Mouse (Mus musculus): ENCODE measurements at regions not wholly inside any gene's neighbourhood (a gene's known extent, or its start where the extent isn't known, plus 50 kb on each side); places are given as distances from the start of the nearest gene placed in this dataset.
A peak's percentile ranks its signal among the peaks of the same experiment; 100 is the strongest.

DNA sequence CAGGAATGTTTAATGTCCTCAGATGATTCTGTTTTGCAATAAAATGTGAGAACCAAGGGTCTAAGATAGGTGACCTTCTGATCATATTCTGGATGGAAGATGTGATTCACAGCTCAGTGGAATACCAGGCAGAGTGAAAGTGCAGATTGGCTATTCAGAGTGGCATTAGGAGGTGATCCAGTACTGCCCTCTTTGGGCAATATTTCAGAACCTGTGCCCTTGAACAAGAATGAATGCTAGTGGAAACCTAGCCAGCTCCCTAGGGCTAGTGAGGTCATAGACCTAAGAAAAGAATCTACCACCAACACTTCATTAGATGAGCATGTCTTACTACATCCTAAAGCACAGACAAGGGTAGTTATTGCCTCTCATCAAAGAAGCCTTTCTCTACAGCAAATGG lies 372.7 kb upstream of the Trib2 start:
- DNase-seq (ENCODE audit: low spot score in 2 of 2) = no peak

DNA sequence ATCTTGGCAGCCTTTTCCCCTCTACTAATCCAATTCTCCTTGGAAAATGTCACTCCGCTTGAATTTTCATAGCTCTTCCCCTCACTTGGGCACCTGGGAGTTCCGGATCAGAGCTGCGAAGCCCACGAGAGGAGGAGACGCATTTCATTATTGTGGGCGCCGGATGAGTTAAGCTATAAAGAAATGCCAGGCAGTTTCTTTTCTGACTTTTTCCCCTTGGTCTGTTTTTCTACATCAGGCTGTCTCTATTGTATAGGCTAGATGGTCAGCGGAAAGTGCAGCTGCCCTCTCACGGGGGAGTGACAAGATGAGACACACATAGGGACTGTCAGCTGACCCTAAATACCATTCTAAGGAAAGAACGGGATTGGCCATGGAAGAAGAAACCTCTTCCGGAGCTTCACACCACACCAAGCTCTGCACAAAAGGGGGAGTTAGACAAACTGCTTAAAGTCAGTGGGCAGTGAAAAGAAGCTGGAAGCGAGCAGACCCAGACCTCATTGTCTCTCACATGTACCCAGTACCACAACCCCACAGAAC lies 369.3 kb upstream of the Trib2 start:
- no peak for DNase-seq (ENCODE audit: low spot score in 2 of 2)

DNA sequence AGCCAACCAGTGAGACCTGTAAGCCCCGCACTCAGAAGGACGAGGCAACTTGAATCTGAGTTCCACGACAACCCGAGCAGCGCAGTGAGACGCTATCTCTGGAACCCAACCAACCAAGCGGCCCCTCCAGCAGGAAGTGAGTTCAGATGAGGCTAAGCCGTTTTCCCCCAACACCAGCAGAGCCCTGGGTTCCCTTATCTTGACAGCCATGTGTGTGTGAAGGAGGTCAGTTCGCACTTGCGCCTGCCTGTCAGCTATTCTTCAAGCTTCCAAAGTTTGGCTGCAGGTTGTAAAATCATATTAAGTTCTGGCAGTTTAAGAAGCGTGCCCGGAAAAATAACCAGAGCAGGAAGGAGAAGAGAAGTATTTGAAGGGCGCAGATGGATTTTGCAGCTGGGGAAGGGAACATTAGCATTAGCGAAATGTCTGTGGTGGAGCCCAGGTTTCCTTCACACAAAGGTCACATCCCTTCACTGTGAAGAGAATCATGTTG lies 368.8 kb upstream of the Trib2 start:
- no peak for DNase-seq (ENCODE audit: low spot score in 2 of 2)

DNA sequence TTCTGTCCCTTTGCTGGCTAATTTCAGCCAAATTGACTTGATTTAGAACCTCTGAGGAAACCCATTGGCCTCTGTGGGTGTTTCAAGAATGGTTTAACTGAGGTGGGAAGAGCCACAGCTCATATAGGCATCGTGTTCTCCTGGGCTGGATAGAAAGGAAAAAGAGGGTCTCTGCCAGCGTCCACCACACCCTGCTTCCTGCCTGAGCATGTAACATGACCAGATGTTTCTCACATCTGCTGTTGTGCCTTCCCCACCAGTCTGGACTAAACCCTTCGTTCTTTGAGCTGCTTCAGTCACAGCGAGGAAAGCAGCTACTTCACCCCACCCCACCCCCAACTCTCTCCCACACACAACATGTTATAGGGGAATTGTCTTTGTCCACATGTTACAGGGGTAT lies 366.3 kb upstream of the Trib2 start:
- DNase-seq (ENCODE audit: low spot score in 2 of 2) = no peak

DNA sequence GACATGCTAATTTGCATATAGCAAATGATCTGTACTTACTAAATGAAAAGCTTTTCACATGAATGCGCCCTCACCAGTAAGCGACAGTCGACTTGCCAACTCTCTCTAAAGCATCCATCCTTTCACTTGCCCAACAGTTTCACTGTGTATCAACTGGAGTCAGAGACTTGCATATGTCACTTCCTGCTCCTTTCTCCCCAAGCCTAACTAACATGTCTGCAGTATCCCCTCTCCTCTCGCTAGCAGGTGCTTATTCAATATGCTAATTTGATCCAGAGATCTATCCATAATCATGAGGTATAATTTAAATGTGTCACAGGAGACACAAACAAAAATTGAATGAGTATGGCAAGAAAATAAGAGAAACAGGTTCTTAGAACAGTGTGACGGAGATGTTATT lies 364.9 kb upstream of the Trib2 start:
- no peak for DNase-seq (ENCODE audit: low spot score in 2 of 2)

DNA sequence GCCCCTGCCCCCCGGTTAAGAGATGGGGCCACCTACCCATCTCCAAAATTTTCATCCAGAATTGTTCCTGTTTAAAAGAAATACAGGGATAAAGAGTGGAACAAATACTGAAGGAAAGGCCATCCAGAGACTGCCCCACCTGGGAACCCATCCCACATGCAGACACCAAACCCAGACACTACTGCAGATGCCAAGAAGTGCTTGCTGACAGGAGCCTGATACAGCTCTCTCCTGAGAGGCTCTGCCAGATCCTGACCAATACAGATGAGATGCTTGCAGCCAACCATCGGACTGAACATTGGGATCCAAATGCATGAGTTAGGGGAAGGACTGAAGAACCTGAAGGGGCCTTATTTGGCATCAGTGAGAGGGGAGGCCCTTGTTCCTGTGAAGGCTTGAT lies 363.2 kb upstream of the Trib2 start:
- no peak for DNase-seq (ENCODE audit: low spot score in 2 of 2)

DNA sequence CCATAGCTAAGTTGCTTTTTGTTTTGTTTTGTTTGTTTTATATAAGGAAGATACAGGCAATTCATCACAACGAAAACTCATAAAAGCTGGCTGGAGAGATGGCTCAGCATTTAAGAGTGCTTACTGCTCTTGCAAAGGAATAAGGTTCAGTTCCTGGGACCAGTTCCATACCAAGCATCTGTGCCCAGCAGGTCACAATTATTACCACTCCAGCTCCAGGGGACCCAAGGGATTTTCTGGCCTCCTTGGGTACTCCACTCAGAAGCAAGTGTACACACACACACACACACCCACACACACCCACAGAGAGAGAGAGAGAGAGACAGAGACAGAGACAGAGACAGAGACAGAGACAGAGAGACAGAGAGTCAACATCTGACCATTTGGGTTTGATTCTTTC lies 359.6 kb upstream of the Trib2 start:
- DNase-seq (ENCODE audit: low spot score in 2 of 2) = no peak

DNA sequence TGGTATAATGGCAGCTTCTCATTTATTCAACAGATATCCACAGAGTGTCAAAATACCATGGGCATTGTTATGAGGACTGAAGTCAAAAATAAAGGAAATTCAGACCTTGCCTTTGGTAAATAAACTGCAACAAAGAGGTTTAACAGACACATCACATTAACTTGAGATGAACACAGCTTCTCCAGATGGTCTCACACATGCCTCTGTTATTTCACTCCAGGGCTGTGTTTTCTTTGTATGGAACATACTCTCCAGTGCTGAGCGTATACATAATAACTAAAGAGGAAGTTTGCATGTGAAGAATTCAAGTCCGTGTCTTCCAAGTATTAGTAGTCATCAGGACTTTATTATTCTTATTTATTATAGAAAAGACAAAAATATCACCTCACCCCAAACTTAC lies 355.5 kb upstream of the Trib2 start:
- no peak for DNase-seq (ENCODE audit: low spot score in 2 of 2)

DNA sequence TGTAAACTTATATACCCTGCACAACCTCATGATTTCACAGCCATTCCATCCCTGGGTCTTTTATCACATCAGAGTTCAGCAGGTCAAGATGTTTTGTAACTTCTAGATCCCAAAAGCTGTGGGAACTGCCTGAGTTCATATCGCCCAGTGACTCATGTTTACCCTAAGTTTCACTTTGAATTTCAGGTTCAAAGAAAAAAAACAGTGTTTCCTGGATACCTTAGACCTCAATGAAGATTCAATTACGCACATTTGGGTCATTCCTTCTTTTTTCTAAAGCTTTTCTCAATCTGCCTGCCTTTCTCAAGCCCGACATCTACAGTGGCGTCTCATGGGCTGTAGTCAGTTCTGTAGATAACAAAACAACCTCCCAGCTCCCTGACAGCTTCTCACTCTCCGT lies 354.9 kb upstream of the Trib2 start:
- no peak for DNase-seq (ENCODE audit: low spot score in 2 of 2)

DNA sequence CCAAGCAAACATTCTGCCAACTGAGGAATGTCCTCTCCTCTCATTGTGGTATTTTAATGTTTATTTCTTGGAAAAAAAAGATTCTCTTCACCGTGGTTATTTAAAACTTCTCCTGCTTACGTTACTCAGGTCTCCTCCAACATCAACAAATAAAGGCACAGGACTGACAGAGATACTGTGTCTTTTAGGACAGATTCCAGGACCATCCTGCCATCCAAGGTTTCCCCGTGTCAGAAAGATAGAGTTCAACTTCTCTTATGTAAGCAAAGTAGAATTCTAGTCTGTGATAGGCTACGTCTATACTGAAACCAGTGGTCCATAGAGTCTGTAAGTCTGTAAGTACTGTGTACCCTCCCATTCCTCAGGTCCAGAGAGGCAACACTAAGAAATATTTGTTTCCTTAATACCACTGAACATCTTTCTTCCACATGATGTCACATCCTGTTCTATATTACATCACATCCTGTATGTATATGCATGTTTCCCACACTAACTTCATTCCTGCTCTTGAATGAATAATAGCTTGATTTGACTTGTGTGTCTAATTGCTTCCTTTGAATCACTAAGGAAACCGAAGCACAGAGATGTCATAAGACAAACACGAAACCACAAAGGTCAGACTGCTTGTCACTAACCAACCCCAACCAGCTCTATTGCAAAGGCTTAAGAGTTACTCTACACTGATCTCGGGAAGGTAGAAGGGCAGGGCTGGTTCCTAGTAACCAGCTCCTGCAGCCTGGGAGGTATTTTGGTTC lies 353.2 kb upstream of the Trib2 start:
- no peak for DNase-seq (ENCODE audit: low spot score in 2 of 2)

DNA sequence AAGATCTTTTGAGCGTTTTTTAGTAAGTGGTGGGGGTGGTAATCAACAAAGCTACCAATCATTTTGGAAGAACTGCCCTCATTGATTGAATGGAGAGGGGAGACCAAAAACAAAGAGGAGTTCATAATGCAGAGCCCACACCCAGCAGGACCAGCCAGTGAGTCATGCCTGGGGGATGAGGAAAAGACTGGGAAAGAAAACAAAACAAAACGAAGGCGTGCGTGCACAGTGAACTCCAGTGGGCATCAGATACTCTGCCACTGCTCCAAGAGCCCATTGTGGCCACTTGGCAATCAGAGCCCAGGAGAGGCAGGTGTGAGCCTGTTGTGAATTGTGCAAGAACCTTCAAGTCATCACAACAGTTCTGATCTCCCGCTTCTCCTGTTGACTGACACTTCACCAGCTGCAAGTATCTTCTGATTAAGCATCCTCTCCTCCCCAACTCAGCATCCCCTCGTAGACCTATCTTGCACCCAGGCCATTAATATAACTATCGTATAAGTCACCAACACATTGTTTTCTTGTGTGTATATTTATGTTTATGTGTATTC lies 351.1 kb upstream of the Trib2 start:
- DNase-seq (ENCODE audit: low spot score in 2 of 2) = no peak

DNA sequence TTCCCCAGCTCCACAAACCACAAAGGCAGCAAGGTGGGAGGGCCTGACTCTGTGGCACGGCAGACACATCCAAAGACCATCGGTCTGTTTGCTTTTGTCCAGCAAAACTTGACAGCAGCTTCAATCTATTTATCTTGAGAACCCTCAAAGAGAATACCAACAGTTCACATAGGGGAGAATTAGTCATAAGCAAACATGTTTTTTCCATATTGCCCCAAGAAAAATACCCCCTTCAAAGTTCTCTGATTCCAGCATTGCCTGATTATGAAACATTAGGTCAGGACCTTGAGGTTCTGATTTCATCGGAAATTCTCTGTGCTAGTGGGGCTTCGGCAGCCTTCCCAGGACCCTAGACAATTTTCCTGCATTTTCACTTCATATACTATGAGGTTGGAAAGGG lies 348.4 kb upstream of the Trib2 start:
- no peak for DNase-seq (ENCODE audit: low spot score in 2 of 2)

DNA sequence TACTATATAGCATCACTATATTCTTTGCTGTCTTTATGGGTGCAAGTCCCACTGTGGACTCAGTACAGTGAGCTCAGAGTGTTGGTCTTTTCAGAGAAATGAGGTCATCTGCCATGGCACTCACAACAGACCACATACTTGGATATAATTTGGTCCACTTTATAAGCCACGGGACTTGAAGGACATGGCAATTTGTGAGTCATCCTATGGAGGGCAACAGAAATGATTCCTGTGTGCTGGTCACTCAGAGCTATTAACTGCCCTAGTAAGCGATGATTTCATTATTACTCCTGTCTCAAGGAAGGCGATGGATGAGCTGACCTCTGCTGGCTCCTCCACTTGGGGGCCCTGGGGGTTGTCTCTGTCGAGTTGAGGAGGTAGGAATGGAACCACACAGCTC lies 345.2 kb upstream of the Trib2 start:
- DNase-seq (ENCODE audit: low spot score in 2 of 2) = no peak

DNA sequence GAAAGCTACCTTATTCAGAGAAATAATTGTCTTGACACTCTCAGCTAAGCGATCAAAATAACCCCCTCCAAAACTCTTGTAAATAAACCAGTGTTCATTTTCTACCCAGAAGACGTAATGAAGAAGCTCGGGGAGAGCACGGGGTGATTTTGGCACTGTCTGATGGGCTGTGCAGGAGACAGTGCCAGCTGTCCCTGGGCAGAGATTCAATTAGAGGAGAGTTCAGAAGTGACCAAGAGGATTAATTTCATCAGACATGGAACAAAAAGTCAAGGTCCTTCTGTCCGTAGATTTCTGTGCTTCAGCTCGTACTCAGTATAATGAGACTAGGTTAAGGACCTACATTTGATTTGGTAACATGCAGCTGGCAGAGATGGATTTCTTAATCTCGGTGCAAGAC lies 341.2 kb upstream of the Trib2 start:
- no peak for DNase-seq (ENCODE audit: low spot score in 2 of 2)

DNA sequence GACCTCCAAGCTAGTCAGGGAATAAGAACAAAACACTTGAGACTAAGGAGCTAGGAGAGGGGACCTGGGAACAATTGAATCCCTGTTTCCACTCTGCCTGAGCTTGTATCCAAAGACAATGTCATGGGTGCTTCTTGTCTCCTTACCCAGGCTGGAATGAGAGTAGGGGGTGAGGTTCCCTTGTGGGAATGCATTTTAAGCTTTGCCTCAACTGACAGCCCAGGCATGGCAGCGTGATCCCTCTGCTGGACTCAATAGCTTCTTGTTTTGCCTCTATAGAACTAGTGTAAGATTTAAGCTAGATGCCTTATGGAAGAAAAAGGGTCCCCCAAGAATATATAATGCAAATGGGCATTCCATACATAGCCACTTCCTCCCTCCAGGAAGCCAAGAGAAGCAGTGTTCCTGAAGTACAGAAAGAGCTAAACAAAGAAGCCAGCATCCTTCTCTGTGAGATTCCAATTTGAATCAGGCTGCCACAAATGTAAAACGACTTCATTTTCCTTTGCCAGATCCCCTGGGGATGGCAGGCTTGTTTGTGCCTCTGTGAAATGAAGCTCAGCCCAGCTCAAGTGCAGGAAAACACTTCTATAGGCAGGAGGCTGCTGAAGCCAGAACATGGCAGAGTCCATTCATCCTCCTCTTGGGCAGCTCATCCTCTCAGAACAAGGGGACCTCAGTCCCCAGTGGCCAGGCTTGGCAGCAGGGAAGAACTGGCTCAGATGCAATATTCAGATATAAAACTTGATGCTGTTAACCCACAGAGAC lies 339.3 kb upstream of the Trib2 start:
- DNase-seq (ENCODE audit: low spot score in 2 of 2) = peak in 1 of 2 experiments; percentile 25

DNA sequence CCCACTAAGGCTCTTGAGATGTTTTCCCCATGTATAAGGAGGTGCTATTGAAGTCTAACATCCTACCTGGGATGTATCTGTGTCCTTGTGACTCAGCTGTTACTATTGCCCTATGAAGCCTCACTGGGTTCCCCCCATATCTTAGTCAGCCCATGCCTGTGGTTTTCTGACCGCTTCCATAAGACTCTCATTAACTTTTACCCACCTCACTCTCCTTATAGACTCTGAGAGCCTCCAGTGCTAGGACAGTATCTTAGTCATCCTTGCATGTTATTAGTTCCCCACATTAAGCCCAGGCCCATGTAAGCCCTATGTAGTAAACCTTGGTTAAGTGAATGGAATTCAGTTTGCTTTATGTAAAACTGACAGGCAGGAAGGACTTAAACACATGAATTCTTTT lies 337.5 kb upstream of the Trib2 start:
- no peak for DNase-seq (ENCODE audit: low spot score in 2 of 2)

DNA sequence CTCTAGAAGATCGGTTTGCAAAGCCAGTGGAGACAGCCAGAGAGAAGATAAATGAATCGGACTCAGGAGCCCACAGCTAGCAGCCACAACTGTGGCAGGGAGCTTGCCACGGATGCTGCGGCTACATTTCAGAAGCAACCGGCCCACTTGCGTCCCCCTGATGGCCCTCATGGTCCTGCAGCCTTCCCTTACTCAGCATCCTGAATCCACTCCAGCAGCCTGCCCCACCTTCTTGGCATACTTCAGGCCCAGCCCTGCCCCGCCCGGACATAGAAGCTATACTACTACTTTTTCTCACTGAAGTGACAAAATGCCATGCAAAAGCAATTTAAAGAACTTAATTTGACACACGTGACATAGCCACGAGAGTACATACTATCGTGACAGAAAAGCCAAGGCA lies 335.4 kb upstream of the Trib2 start:
- DNase-seq (ENCODE audit: low spot score in 2 of 2) = no peak

DNA sequence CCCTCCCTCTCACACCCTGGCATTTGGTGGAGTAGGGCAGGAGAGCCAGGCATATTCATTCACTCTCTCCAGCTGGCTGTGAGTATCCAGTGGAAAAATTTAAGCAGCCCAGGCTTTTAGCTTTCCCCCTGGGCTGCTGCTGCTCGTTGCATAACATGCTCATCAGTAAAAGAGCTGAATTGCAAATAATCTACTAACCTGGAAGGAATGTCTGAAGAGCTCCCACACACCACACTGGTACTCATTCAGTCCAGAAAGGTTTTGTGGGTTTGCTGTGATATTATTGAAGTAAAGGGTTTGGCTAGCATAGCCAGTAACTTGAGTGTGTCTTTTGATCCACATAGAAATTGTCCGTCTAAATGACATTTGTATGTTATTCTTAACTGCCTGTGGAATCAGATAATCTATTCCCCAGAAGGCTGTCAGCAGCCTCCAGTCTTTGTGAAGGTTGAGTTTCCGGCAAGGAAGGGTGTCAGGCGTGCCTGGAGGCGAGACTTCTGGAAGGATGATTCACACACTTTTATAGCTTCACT lies 334.5 kb upstream of the Trib2 start:
- peak in 1 of 2 experiments; percentile 16 for DNase-seq (ENCODE audit: low spot score in 2 of 2)

DNA sequence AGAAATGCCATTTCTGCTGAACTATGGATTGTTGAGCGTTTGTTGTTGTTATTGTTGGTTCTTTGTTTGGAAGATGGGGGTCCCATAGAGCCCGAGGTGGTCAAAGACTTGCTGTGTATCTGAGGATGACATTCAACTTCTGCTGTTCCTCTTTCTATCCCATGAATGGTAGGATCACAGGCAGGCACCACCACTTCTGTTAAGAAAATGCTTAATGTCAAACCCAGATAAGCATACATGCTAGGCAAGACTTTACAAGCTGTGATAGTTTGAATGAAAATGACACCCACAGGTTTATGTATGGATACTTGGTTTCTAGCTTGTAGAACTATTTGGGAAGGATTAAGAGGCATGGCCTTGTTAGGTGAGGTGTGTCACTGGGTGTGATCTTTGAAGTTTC lies 330.2 kb upstream of the Trib2 start:
- DNase-seq (ENCODE audit: low spot score in 2 of 2) = no peak

DNA sequence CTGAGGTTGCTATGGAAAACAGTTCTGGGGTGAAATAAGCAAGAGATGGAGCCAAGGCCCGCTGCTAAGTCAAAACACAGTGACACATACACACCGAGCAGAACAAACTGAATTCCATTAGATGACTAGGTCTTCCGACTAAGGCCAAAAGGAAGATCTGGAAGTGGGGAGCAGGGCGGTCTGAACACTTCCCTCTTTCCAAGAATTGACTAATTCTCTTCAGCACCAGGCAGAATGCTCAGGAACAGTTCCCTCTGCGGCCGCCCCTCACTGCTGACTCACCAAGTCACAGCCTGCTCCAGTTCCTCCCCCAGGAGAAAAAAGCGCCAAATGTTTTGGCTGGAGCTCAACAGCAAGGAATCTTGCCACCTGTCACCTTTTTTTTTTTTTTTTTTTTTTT lies 328.9 kb upstream of the Trib2 start:
- DNase-seq (ENCODE audit: low spot score in 2 of 2) = peak in 1 of 2 experiments; percentile 16

DNA sequence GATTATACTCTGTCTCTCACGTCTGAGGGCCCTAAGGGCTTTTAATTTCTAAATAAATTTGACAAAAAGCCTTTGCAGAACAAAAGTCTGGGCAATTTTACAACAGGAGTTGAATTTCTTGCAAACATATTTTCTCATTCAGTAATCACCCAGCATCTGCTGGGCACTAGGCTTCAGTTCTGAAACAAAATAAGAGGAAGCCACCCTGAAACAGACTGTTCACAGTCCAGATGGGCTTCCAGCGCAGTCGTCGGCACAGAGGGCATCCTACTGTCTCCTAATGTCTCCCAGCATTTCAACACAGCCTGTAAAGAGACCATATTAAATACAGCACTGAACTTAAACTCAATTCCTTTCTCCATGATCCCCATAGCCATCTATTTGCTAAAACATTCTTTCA lies 324.5 kb upstream of the Trib2 start:
- no peak for DNase-seq (ENCODE audit: low spot score in 2 of 2)

DNA sequence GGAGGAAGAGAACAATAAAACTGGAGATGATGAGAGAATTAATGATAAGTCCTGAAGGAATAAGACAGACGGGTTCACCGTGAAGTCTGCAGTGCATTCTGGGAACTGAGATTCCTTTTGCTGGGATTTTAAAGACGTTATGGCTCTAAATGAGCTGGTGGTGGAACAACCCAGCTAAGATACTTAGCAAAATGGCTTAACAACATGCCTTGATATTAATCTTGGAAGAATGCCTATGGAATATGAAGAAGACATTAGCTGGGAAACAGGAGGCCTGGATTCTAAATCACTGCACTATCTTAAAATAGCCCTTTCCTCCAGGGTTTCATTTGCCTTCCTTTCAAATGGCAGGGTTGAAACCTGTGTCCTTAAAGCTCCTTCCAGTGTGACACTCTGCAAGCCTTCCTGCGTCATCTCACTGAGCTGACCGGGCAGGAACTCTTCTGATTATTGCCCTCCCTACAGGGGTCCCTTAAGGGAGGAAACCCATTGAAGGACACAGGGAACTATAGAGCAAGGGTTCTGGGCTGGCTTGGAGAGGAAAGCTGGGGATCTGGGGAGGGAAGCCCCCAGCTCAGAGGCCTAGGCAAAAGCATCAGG lies 323.9 kb upstream of the Trib2 start:
- DNase-seq (ENCODE audit: low spot score in 2 of 2) = no peak

Data from frontal cortex, postnatal 10 days (tissue).